Mouse (Mus musculus) splenic B cell, adult 2 months (primary cell): ENCODE results near the gene Eif2b4.

Experiments used
- DNase-seq: peaks from one replicate; pipeline ENCODE4 v3.0.0-alpha.2; 2011; ENCODE audit warnings: low read depth, low spot score
- H3K27me3 ChIP-seq: 2 replicates; pipeline ENCODE4 v1.6.1; 2012; ENCODE audit warnings: mild to moderate bottlenecking, low read length, moderate library complexity, mixed read lengths; ENCODE audit not compliant: control insufficient read depth, poor library complexity, insufficient read depth, severe bottlenecking
- H3K36me3 ChIP-seq: 2 replicates; pipeline ENCODE4 v1.6.1; 2012; ENCODE audit warnings: mild to moderate bottlenecking, low read length, moderate library complexity, mixed read lengths; ENCODE audit not compliant: control insufficient read depth, poor library complexity, insufficient read depth, severe bottlenecking

The Eif2b4 gene

GRCm38 (mm10) chr5:31194486-31195485 is 1.6 kb upstream of the Eif2b4 start:
- DNase-seq = no peak
- Histone ChIP-seq H3K36me3 (peaks cover 17% of the 10 kb centered on the region), H3K27me3 (no peaks in the 10 kb centered on the region)

- peaks cover 14% of the 10 kb centered on the region for H3K36me3 ChIP-seq
- peak; percentile 20 for DNase-seq
- no peaks in the 10 kb centered on the region for H3K27me3 ChIP-seq
Observed at GRCm38 (mm10) chr5:31193631-31194281, 526 bp upstream of the Eif2b4 start.

GRCm38 (mm10) chr5:31192045-31192938 is 938 bp downstream of the Eif2b4 start:
- no peak for DNase-seq
- H3K36me3 ChIP-seq = peaks cover 12% of the 10 kb centered on the region
- H3K27me3 ChIP-seq = no peaks in the 10 kb centered on the region

- Histone ChIP-seq H3K36me3 (peaks cover 4% of the 10 kb centered on the region; the same call in 1 of the 2 replicates), H3K27me3 (no peaks in the 10 kb centered on the region)
- no peak for DNase-seq
Observed at GRCm38 (mm10) chr5:31190201-31190600, 3.0 kb downstream of the Eif2b4 start.

- H3K36me3 ChIP-seq = peaks cover 2% of the 10 kb centered on the region; the same call in 1 of the 2 replicates
- DNase-seq = peak; percentile 67
- H3K27me3 ChIP-seq = no peaks in the 10 kb centered on the region
Observed at GRCm38 (mm10) chr5:31188223-31188840, 4.9 kb downstream of the Eif2b4 start.

GRCm38 (mm10) chr5:31183678-31184077 is 9.6 kb downstream of the Eif2b4 start:
- Histone ChIP-seq H3K36me3 (peaks cover 2% of the 10 kb centered on the region; the same call in 1 of the 2 replicates), H3K27me3 (no peaks in the 10 kb centered on the region)
- no peak for DNase-seq

GRCm38 (mm10) chr5:31181183-31181770 is 12.0 kb downstream of the Eif2b4 start:
- Histone ChIP-seq H3K36me3 (no peaks in the 10 kb centered on the region; the same call in 1 of the 2 replicates), H3K27me3 (no peaks in the 10 kb centered on the region)
- DNase-seq = no peak

GRCm38 (mm10) chr5:31179766-31180630 is 13.2 kb downstream of the Eif2b4 start, which contains the start of the genes Gm29609 and Gtf3c2:
Gene Gm29609, minus strand, starts transcription at chr5:31179911.
Gene Gtf3c2, minus strand, starts transcription at chr5:31180144.
- Histone ChIP-seq H3K36me3 (no peaks in the 10 kb centered on the region; the same call in 1 of the 2 replicates), H3K27me3 (no peaks in the 10 kb centered on the region)
- peak; percentile 97 for DNase-seq

- no peak for DNase-seq
Observed at GRCm38 (mm10) chr5:31179301-31179765, 13.9 kb downstream of the Eif2b4 start.

GRCm38 (mm10) chr5:31168630-31169029 is 24.6 kb downstream of the Eif2b4 start:
- no peak for DNase-seq
- Histone ChIP-seq H3K27me3 (no peaks in the 10 kb centered on the region), H3K36me3 (peaks cover 31% of the 10 kb centered on the region)

More at GRCm38 (mm10) chr5:31179301-31179765, 13.9 kb downstream of the Eif2b4 start:
- Histone ChIP-seq H3K36me3 (no peaks in the 10 kb centered on the region; the same call in 1 of the 2 replicates), H3K27me3 (no peaks in the 10 kb centered on the region)

GRCm38 (mm10) chr5:31164878-31165277 is 28.4 kb downstream of the Eif2b4 start:
- DNase-seq = no peak
- H3K27me3 ChIP-seq = no peaks in the 10 kb centered on the region
- peaks cover 23% of the 10 kb centered on the region for H3K36me3 ChIP-seq

GRCm38 (mm10) chr5:31162462-31162861 is 30.8 kb downstream of the Eif2b4 start:
- H3K27me3 ChIP-seq = no peaks in the 10 kb centered on the region
- no peak for DNase-seq
- peaks cover 27% of the 10 kb centered on the region for H3K36me3 ChIP-seq

- Histone ChIP-seq H3K36me3 (peaks cover 16% of the 10 kb centered on the region), H3K27me3 (no peaks in the 10 kb centered on the region)
- DNase-seq = peak; percentile 84
Observed at GRCm38 (mm10) chr5:31154152-31154553, 39.1 kb downstream of the Eif2b4 start, which contains the start of gene Mpv17. Gene Mpv17, minus strand, starts transcription at chr5:31154251.
